Mouse (Mus musculus) ovary, postnatal 36 days (tissue): ENCODE measurements around the gene Mcf2l.

ENCODE experiments used
- DNase-seq: peaks from one replicate; pipeline ENCODE4 v3.0.0; 2022; ENCODE audit warnings: low spot score, mixed read lengths

Gene Mcf2l

DNA sequence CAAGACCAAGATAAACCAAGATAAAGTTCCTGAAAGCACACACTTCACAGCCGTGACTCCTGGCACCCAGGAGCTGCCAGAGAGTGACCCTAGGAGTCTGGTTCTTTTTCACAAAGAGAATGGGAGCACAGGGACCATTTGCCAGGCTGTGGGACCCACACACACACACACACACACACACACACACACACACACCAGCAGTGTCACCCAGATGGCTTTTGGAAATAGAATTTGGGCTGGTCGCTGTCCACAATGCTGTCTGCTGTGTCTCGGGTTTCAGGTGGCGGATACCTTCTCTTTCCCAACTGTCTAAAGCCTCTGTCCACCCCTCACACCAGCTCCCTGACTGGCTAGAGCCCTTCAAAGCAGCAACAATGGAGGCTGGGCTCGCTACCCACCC lies 120.9 kb downstream of the Mcf2l start:
- DNase-seq: no peak

DNA sequence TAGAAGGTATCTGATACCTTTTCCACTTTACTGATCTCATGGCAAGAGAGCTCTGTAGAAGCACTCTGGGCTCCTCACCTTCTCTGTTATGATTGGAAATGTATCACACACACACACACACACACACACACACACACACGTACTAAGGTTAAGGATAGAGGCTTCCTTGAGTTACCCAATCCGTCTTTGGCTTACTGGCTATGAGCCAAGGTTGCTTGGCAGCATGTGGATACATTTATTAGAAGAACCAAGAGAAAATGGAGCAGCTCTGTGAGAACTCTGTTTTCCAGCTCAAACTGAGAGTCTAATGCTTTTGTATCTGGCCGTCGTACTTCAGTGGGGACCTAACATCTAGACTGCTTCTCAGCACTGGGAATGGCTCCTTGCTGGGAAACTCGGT lies 121.9 kb downstream of the Mcf2l start:
- DNase-seq: no peak

DNA sequence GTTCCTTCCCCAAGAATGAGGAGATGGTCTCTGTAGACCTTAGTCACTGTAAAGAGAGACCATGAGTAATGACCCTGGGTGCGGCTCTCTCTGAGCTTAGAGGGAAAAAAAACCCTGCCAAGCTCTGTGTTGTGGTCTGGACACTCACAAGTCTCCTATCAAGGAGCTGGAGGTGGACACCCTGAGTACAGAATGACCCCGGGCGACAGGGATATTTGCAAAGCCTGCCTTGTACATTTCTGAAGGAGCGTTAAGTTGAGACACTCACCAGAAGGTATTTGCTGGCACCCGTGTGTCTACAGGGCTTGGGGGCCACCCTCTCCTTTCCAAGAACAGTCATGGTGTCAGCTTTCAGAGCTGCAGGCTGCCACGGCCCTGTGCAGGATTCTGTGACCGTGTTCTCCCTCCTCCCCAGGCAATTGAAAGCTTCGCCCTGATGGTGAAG lies 123.2 kb downstream of the Mcf2l start:
- no peak for DNase-seq

DNA sequence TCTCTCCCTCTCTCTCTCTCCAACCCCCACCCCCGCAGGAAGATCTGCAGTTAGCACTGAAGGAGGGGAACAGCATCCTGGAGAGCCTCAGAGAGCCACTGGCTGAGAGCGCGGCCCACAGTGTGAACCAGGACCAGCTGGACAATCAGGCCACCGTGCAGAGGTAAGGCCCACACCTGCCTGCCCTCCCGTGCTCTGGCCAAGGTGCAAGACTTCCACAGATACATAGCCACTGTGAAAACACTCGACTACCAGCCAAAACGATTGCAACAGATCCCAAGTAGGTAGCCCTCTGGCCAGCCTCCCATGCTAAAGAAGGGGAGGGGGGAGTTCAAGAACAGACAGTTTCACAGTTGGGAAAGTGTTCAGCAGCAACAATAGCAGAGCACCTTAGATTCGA lies 124.7 kb downstream of the Mcf2l start:
- no peak for DNase-seq

DNA sequence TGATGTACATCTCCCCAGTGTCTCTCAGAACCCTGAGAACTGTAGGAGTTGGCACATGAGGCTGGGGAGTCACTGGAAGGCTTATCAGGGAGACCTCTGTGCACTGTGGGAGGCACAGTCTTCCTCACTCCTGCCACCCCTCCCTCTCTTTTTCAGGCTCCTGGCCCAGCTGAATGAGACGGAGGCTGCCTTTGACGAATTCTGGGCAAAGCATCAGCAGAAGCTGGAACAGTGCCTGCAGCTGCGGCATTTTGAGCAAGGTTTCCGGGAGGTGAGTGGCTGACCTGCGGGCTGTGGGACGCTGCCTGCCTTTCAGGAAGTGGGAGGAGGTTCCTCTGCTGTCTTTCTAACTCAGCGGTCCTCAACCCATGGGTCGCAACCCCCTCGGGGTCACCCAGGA lies 126.2 kb downstream of the Mcf2l start:
- peak; percentile 55 for DNase-seq

DNA sequence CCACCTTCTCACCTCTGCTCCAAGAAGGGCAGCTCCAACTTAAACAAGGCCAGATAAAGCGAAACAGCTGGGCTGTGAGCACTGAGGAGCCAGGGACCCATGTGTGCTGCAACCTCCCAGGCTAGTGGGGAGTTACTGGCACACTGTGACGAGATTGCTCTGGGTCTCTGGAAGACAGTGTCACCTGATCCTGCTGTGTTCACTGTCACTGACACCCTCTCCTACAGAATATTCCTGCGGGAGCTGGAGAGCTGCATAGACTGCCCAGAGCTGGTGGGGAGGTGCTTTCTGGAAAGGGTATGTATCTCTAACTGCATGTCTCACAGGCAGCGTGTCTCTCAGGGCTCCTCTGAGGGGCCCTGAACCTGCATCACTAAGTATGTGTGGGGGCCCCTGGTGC lies 133.9 kb downstream of the Mcf2l start:
- no peak for DNase-seq

DNA sequence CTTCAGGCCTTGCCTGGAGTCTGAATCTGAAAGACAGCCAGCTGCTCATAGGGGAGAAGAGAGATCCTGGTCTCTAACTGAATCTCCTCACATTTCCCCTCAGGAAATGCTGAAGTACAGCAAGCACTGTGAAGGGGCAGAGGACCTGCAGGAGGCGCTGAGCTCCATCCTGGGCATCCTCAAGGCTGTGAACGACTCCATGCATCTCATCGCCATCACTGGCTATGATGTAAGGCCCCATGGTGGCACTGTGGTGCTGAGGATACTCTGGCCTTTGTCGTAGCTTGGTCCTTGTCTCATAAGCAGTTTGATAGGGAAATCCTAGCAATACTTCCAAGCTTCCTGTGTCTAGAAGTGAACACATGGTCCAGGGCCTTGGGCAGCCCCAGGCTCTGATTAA lies 136.7 kb downstream of the Mcf2l start:
- no peak for DNase-seq

DNA sequence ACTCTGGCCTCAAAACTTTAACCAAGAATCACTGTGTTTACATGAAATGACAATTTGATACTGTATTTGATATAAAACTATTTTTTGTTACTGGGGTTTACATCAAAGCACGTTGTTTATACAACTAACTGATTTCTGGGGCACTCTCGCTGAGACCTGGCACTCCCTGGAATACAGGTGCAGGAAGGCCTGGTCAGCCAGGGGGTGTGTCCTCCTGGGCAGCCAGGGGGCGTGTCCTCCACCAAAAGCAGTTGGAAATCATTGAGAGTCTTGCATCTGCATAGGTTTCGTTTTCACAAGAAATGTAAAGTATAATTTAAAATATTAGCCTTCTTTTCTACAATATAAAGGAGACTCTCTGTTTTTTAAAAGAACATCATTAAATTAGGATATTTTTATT lies 146.0 kb downstream of the Mcf2l start:
- no peak for DNase-seq

DNA sequence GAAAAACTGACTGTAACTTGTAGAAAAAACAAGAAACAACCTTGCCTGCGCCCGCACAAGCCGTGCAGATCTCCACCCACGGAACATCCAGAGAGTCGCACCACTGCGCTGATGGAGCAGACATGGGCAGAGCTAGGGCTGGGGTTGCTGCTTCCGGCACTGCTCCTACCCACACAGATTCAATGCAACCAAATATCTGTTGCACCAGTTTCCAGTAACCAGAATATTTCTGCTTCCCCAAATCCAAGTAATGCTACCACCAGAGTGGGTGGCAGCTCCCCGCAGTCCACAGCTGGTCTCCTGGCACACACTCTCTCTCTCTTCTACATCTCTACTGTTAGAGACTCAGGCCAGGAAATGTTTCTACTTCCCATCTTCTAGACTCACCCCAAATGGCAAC lies 148.2 kb downstream of the Mcf2l start:
- DNase-seq: no peak

DNA sequence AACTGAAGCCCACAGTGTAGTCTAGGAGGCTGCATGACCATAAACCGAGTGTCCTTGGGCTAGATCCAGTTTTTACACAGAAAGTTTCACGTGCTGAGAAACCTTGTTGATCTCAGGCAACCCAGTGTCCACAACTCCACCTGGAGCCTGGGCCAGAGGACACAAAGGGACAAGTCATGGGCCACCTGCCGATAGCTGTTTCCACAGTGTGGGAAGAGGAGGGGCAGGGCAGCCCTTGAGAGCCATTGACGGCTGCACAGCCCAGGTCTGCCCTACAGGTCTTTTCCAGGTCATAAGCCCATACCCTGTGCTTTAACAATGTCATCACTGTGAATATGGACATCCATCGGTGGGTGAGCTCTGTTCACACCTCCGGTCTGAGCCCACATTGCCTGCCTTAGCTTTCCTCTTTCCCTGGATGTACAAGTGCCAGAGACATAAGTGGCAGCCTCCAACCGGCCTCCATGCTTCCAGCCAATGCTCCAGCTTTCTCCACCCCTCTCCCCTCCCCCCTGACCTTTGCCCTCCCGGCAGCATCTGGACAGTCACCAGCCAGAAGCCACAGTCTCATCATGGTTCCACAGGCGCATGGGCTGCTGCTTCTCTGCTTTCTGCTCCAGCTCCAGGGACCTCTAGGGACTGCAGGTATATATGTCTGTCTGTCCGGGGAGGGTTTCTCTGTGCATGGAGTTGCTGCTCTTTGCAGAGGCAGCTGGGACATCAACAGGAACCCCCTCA lies 152.1 kb downstream of the Mcf2l start, which contains the start of gene F7:
Gene F7, plus strand, starts transcription at position 548 of the 738 bp plus-strand sequence.
- DNase-seq: no peak

DNA sequence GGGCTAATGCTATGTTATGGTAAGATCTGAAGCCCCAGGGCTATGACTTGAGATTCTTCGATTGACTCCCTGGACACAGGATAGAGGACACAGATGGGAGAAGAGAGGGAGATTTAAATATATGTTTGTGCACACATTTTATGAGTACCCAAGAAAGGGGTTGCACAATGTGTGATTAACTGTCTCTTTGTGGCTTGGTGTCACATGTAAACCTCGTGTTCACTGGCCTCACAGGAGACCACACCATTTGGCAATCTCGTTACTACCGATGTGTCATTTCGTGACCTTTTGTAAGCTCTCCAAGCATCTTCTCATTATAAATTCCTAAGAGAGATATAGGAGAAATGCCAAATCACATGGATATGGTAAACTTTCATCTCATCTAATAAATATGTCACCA lies 154.0 kb downstream of the Mcf2l start:
- DNase-seq: no peak

DNA sequence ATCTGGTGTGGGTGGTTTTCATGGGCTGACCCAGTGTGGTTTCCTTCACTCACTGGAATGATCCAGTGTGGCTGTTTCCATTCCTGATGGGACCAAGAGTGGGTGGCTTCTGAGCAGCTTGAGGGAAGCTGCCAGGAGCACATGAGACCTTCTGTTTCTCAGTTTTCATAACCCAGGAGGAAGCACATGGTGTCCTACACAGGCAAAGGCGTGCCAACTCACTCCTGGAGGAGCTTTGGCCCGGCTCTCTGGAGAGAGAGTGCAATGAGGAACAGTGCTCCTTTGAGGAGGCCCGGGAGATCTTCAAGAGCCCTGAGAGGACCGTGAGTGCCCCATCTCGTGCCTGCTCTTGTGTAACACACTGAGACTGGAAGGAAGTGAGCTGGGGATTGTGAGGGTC lies 154.9 kb downstream of the Mcf2l start:
- no peak for DNase-seq

DNA sequence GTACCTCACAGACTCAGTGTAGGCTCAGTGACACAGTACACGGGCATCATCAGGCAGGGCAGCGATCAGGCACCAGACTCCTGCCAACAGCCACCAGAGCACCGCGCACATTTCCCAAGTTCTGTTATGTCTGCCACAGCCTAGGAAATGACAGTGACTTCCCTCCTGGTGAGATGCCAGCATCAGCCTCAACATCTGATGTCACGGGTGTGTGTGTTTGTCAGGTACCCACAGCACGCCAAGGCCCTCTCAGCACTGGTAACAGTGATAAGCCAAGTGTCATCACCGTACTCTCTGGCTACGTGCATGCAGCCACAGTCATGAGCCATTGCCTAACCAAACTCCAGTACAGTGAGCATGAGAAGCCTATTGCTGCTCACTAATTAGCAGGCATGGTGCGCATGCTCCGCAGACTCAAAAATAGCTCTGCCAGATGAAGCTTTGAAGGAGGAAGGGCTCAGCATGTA lies 162.8 kb downstream of the Mcf2l start:
- DNase-seq: no peak

DNA sequence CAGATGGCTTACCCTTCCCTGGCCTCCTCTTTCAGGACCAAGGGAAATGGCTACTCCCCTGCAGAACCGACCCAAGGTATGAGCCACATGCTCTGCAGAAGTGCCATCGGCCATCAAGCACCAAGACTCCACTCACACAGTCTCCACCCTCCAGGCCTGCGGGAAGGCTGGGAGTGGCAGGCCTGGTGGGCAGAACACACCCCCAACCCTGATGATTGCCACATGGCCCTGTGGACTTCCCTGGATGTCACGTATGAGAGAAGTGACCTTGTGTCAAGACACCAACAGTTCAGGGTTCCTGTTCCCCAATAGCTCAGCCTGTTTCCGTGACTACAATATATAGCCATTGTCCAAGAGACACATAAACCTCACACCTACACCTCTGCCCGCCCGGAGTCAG lies 163.4 kb downstream of the Mcf2l start, which contains the start of gene F10:
Gene F10, plus strand, starts transcription at position 294 of the 400 bp plus-strand sequence.
- DNase-seq: no peak

DNA sequence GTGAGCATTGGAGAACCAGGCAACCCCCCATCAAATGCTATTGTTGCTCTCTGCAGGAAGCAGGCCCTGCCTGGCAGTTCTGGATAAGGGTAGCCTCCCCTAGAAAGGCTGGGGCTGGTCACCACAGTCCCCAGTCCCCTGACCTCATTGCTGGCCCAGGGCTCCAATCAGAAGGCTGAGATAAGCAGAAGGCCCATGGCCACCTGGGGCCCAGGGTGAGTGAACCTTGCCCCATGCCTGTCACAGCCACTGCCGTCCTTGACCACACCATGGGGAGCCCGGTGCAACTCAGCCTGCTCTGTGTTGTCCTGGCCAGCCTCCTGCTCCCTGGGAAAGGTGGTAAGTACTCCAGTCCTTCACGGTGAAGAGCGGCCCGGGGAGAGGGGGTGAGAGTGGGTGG lies 164.0 kb downstream of the Mcf2l start:
- no peak for DNase-seq

DNA sequence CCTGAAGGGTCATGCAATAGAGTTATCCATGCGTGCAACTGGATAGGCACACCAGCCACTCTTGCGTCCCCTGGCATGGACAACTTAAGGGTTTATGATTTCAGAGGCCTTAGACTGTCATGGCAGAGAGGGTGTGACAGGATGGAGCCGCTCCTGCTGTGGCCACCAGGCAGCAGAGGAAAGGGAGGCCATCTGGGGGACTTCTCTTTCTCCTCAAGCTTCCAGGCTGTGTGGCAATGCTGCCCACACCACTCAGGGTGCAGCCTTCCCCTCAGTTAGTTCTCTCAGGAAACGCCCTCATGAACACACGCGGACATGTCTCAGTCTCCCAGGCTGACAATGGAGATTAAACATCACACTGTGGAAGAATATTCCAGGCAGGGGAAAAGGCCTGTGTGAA lies 165.4 kb downstream of the Mcf2l start:
- DNase-seq: no peak

DNA sequence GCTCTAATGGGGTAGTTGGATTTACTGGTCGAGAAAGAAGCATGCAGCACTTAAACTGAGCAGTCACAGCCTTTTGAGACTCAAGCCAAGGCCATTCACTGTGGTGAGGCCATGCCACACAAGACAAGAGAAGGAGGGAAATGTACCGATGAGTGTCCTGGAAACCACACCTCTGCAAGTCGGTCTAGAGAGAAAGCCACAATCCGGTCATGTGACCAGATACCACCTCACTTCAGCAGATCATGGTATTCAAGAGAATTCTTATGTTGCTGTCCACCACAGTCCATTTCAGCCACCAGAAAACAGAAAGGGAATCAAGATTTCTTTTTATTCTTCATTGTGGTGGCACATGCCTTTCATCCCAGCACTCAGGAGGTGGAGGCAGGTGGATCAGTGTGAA lies 167.9 kb downstream of the Mcf2l start:
- no peak for DNase-seq

DNA sequence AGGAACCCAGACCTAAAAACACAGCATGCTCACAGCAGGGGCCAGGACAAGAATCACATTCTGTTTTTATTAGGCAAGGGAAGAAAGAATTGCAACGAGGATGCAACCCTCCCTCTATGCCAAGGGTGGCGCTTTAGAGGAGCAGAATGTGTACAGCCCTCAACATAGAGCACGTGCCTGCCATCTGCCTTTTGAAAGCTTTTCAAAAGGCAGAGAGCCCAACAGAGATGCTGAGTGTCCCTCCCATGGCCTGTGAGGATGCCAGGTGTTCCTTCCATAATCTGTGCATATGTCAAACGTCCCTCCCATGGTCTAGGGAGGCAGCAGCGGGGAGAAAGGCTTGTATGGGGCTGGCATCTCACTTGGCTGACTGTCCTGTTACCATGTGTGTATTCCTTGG lies 174.0 kb downstream of the Mcf2l start:
- DNase-seq: no peak

DNA sequence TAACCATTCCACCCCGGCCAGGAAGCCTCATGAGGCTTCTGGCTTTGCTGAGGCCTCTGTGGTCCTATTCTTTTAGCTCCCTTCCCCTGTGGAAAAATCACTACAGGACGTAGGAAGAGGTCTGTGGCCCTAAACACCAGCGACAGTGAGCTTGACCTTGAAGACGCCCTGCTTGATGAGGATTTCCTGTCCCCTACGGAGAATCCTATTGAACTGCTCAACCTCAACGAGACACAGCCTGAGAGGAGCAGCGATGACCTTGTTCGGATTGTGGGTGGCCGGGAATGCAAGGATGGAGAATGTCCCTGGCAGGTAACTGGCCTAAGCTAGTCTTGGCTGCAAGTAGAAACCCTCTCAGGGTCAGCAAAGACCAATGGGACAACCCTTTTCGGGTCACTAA lies 176.9 kb downstream of the Mcf2l start:
- DNase-seq: no peak

DNA sequence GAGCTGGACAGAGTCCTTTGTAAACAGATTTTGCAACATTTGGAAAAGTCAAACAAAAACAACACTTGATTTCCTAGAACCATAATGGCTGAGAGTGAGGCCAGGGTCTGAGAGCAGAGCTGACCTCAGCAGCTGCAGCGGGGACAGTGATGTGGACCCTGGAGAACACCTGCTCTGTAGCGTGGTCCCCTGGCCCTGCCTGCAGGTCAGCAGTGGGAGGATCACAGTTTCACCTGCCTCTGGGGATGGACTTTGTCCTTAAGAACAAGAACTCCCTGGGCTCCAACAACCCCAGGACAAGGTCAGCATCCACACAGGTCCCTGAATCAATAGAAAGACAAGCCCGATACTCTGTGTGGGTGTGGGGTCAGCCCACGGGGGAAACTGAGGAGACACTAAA lies 183.7 kb downstream of the Mcf2l start:
- DNase-seq: no peak

DNA sequence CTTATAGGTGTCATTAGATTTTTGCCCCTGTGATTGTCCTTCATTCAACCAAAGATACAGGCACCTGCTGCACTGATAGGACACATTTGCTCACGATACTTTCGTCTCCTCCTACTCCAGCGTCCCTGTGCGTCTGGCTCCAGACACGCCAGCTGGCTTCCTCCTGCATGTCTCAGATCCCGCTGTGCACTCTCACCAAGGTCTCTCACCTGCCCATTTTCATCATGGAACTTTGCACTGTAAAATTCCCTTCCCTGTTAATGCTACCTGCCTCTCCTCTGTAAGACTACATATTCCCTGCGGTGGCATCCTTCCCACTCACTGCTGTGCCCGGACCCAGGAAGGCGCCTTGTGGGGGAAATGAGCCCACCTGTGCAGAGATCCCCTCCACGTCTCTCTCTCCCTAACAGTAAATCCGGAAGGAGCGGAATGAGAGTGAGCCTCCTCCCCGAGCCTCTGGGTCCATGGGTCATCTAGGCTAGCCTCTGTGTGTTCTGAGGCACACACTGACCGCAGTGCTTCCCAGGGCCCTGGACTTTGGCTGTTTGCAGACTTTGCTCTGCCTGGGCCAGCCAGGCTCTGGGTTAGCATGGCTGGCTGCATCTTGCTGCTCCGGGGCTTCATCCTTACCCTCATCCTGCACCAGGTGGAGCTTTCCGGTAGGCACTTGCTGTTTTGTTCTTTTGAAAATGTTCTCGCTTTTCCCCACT lies 187.0 kb downstream of the Mcf2l start, which contains the start of gene Proz:
Gene Proz, plus strand, starts transcription at position 474 of the 710 bp plus-strand sequence.
- DNase-seq: no peak

DNA sequence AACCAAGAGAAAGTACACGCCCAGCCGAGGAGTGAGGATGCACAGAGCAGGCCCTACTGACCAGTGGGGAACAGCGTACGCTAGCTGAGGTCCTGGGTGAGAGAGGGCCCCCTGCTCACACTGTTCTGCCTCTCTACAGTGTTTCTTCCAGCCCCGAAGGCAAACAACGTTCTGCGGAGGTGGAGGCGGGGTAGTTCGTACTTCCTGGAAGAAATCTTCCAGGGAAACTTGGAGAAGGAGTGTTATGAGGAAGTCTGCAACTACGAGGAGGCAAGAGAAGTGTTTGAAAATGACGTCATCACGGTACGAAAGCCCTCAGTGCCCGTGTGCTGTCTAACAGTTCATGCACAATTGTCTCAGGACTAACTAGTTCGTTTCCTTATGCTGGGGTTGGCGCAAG lies 189.5 kb downstream of the Mcf2l start:
- DNase-seq: no peak
